Mouse (Mus musculus): ENCODE measurements around the gene Olfr983. TPM values are rescaled to one million over a fixed set of nuclear protein-coding genes. Genes with fewer than 3 reads are reported as not detected.

Olfr983 gene
- not detected for total RNA-seq (2021)
- long read RNA-seq, experiment 1, result 0 reads
- long read RNA-seq, experiment 2, result 0 reads

- DNase-seq (ENCODE audit: low spot score in 2 of 2), result no peak
Observed at GRCm38 (mm10) chr9:40093495-40093894, at the start of gene Olfr983. TSS of gene Olfr983 (minus strand) at chr9:40093595.

DNA sequence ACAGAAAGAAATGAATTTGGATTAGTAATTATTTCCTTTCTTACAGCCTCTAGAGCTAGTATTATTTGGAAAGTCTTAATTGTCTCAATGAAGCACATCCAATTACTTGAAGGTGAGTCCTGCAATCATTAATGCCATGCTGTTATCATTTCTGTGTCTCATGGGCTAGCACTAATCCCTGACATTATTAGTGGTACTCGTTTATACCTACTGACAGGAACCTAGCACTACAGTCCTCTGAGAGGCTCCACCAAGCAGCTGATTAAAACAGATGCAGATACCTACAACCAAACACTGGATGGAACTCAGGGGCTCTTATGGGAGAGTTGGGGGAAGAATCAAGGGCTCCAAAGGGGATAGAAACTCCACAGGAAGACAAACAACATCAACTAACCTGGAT is 48.1 kb upstream of the Olfr983 start:
- DNase-seq (ENCODE audit: low spot score in 2 of 2), result no peak

DNA sequence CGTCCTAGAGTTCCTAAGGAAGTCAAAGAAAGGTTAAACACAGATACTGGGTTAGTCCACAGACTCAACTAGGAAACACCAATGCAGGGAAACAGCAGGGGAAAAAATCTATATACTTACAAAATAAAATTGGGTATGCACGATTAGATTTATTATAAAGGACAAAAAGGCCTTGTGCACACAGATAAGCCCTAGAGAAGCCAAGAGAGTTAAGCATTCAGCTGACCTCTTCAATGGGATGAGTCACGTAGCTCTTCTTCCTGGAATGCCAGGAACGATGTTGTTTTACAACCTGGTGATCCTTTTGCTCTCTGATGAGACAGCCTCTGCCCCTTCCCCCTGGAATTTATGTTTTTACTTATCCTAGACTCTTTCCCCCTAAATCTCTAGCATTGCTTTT is 46.1 kb upstream of the Olfr983 start:
- no peak for DNase-seq (ENCODE audit: low spot score in 2 of 2)

GRCm38 (mm10) chr9:40136987-40137688 is 43.7 kb upstream of the Olfr983 start:
- DNase-seq (ENCODE audit: low spot score in 2 of 2), result no peak

- DNase-seq (ENCODE audit: low spot score in 2 of 2), result no peak
Observed at GRCm38 (mm10) chr9:40130556-40130955, 37.2 kb upstream of the Olfr983 start.

DNA sequence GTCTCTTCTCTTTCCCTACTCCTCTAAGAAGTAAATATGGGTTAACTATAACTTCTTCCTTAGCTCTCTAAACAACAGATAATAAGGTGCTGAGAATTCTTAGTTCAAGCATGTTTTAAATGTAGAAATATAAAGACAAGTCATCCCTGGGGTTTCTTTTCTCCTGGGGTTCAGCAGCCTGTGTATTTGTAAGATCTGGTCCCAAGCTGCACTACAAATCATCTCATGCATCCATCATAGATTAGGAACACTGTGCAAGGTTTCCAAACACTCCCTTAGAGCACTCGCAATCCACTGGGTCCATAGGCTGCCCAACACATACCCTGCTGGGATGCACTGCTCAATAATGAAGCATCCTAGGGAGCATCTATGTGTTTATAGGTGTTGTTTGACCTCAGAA is 36.7 kb upstream of the Olfr983 start, which contains the start of gene Olfr985:
Gene Olfr985, minus strand, starts transcription at position 101 of the 400 bp plus-strand sequence.
- DNase-seq (ENCODE audit: low spot score in 2 of 2), result no peak

- DNase-seq (ENCODE audit: low spot score in 2 of 2), result no peak
Observed at GRCm38 (mm10) chr9:40117287-40117659, 23.9 kb upstream of the Olfr983 start.

DNA sequence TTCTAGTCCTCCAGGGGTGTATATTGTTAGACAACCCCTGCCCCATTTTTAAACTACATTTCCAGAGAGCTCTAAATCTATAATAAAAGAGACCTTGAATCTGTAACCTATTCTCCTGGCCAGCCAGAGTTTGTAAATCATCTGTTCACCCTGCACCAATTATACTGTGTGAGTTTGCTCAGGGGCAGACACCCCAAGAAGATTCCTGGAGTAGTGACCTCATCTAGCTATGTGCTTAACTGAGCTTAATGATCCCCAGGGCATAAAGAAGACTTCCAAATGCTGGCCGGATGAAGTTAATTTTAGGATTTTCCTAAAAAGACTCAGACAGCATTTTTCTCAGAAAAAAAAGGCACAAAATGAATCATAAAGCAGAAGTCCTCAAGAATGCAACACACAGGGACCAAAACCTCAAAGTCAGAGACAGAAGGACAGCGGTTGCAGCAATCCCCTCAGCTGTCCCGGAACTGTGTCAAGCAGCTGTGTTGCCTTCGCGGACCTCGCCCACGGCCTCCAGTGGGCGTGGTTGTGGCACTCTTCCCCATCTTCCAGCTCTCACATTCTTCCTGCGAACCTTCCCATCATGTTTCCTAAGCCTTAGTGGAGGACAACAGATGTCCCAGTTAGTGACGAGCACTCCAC is 23.4 kb upstream of the Olfr983 start:
- peak; percentile 30 to 37 for DNase-seq (ENCODE audit: low spot score in 2 of 2)

GRCm38 (mm10) chr9:40114106-40114505 is 20.7 kb upstream of the Olfr983 start, which contains the start of gene Olfr984:
TSS of gene Olfr984 (minus strand) at chr9:40114206.
- DNase-seq (ENCODE audit: low spot score in 2 of 2), result no peak

DNA sequence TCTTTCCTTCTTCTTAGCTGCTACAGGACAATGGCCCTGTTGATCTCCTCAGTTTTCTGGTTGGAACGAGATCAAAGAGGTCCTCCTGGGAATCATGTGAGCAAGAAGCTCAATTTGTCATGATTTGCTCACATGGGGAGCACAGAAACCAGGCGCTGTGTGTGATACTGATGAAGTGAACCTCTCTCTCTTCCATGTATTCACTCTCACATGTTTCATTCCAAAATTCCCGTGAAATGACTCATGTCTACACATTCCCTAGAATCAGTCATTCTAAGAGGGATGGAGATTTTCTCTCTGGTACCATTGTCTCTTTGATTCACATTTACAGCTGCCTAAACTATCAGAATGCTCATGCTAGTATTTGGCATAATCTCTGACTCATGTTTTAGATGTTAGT is 1.4 kb upstream of the Olfr983 start:
- no peak for DNase-seq (ENCODE audit: low spot score in 2 of 2)

- DNase-seq (ENCODE audit: low spot score in 2 of 2), result no peak
Observed at GRCm38 (mm10) chr9:40073529-40073928, 19.9 kb downstream of the Olfr983 start, which contains the start of gene Olfr982. TSS of gene Olfr982 (plus strand) at chr9:40073829.

DNA sequence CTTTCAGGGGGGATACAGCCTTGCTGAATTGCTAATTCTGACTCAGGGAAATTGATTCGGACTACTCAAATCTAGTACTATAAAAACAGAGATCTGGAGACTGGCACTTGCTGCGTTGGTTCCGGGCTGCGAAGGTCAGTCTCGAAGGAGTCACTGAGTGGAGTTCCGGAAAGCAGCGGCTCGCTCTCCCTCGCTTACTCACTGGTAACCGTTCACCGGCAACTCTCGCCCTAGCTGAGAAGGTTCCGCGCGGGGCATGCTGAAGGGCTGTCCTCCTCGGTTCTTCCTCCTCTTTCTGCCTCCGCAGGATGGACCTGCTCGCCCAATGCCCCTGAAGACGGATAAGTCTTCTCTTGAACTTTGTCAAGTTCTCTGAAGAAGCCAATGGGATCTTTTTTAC is 43.3 kb downstream of the Olfr983 start:
- DNase-seq (ENCODE audit: low spot score in 2 of 2), result no peak

Other genes with a start within 250 kb of the Olfr983 start
- gene Olfr972, start 227.2 kb downstream of the Olfr983 start, total RNA-seq (2021), result not detected
- not detected for gene Olfr229, start 186.3 kb downstream of the Olfr983 start, total RNA-seq (2021)
- gene Olfr974, start 156.1 kb downstream of the Olfr983 start, total RNA-seq (2021), result not detected
- not detected for gene Olfr975, start 141.5 kb downstream of the Olfr983 start, total RNA-seq (2021)
- not detected for gene Olfr976, start 132.5 kb downstream of the Olfr983 start, total RNA-seq (2021)
- not detected for gene Olfr978, start 101.5 kb downstream of the Olfr983 start, total RNA-seq (2021)
- gene Olfr979, start 90.1 kb downstream of the Olfr983 start, total RNA-seq (2021), result not detected
- gene Olfr980, start 84.0 kb downstream of the Olfr983 start, total RNA-seq (2021), result not detected
- not detected for gene Olfr981, start 72.1 kb downstream of the Olfr983 start, total RNA-seq (2021)
- not detected for gene Olfr982, start 19.8 kb downstream of the Olfr983 start, total RNA-seq (2021)
- not detected for gene Olfr984, start 20.6 kb upstream of the Olfr983 start, total RNA-seq (2021)
- not detected for gene Olfr985, start 36.6 kb upstream of the Olfr983 start, total RNA-seq (2021)
- gene Tmem225, start 54.5 kb upstream of the Olfr983 start, total RNA-seq (2021), result not detected
- not detected for gene Olfr986, start 87.3 kb upstream of the Olfr983 start, total RNA-seq (2021)
- gene Zfp202, start 98.7 kb upstream of the Olfr983 start, total RNA-seq (2021), result 1 to 10 TPM; 3.1 to 5.0 TPM
- 1 to 10 TPM; 5.1 to 6.7 TPM for gene Scn3b, start 175.6 kb upstream of the Olfr983 start, total RNA-seq (2021)